In genomic region chr16:92861571-92861970, GRCm38 (mm10) we compare ENCODE assay signal across 28 mouse cellular contexts. TPM values are rescaled to one million over a fixed set of nuclear protein-coding genes. Genes with fewer than 3 reads are reported as not detected.
A peak's percentile ranks its signal among the peaks of the same experiment; 100 is the strongest.
DNase-seq lines count a peak whose midpoint lies in the region; ATAC-seq and TF ChIP-seq lines count a peak whose summit lies in the region.
"Had no signal": no experiment of that assay in that cellular context is flagged by ENCODE, and none has a peak within 500 bp of the region (broad histone marks: within the 10 kb centered on the region; RNA-seq: fewer than 3 reads in every experiment).

No protein-coding gene starts in this region.

- H3K36me3 ChIP-seq in MEL (ENCODE audit: control insufficient read depth in 1 of 2, insufficient read depth in 2 of 2, low read length in 2 of 2), result no peaks in the 10 kb centered on the region
- H3K36me3 ChIP-seq in neural tube, embryonic 15.5 days, result no peaks in the 10 kb centered on the region
- H3K36me3 ChIP-seq in intestine, embryonic 15.5 days, result no peaks in the 10 kb centered on the region
- H3K36me3 ChIP-seq: embryonic facial prominence, embryonic 10.5 days; embryonic facial prominence, embryonic 13.5 days; forebrain, embryonic 12.5 days; forebrain, embryonic 15.5 days; heart, embryonic 12.5 days; heart, embryonic 15.5 days; hindbrain, embryonic 15.5 days had no signal

- H3K9me3 ChIP-seq in MEL (replicated peaks; ENCODE audit: insufficient read depth, low read length), result no peaks in the 10 kb centered on the region
- H3K9me3 ChIP-seq in neural tube, embryonic 15.5 days (replicated peaks), result no peaks in the 10 kb centered on the region
- no peaks in the 10 kb centered on the region for H3K9me3 ChIP-seq in intestine, embryonic 15.5 days
- H3K9me3 ChIP-seq: embryonic facial prominence, embryonic 10.5 days; embryonic facial prominence, embryonic 13.5 days; forebrain, embryonic 12.5 days; forebrain, embryonic 15.5 days; heart, embryonic 12.5 days; heart, embryonic 15.5 days; hindbrain, embryonic 15.5 days had no signal

- H3K79me2 ChIP-seq in MEL (ENCODE audit: control insufficient read depth, insufficient read depth, low read length, poor library complexity), result no peaks in the 10 kb centered on the region

- H3K27me3 ChIP-seq in MEL (ENCODE audit: control insufficient read depth in 1 of 2, insufficient read depth in 2 of 2, low read length in 2 of 2), result no peaks in the 10 kb centered on the region
- H3K27me3 ChIP-seq in neural tube, embryonic 15.5 days (replicated peaks), result no peaks in the 10 kb centered on the region
- no peaks in the 10 kb centered on the region for H3K27me3 ChIP-seq in intestine, embryonic 15.5 days (replicated peaks)
- H3K27me3 ChIP-seq: embryonic facial prominence, embryonic 13.5 days; forebrain, embryonic 12.5 days; forebrain, embryonic 15.5 days; hindbrain, embryonic 15.5 days; Patski had no signal

- no peak overlapping the region for H3K27ac ChIP-seq in MEL (ENCODE audit: control insufficient read depth, low read depth, low read length)
- no peak overlapping the region for H3K27ac ChIP-seq in neural tube, embryonic 15.5 days (replicated peaks)
- H3K27ac ChIP-seq in intestine, embryonic 15.5 days, result no peak overlapping the region
- H3K27ac ChIP-seq: embryonic facial prominence, embryonic 10.5 days; embryonic facial prominence, embryonic 13.5 days; forebrain, embryonic 12.5 days; forebrain, embryonic 15.5 days; heart, embryonic 15.5 days; hindbrain, embryonic 15.5 days had no signal

- TF ChIP-seq CTCF in MEL (IDR thresholded peaks at IDR 0.05 in 2 of 3, conservative IDR thresholded peaks at IDR 0.05 in 1 of 3; ENCODE audit: control insufficient read depth in 1 of 3, insufficient read depth in 1 of 3, low read depth in 2 of 3, low read length in 3 of 3, poor library complexity in 1 of 3, severe bottlenecking in 1 of 3), result no peak

- no peak overlapping the region for H3K4me3 ChIP-seq in MEL (ENCODE audit: control insufficient read depth in 1 of 2, insufficient read depth in 1 of 2, low read depth in 2 of 2, low read length in 2 of 2)
- H3K4me3 ChIP-seq in neural tube, embryonic 15.5 days (replicated peaks), result no peak overlapping the region
- H3K4me3 ChIP-seq in intestine, embryonic 15.5 days (replicated peaks), result no peak overlapping the region
- H3K4me3 ChIP-seq: embryonic facial prominence, embryonic 10.5 days; embryonic facial prominence, embryonic 13.5 days; erythroblast, embryonic 14.5 days; forebrain, embryonic 12.5 days; forebrain, embryonic 15.5 days; heart, embryonic 12.5 days; heart, embryonic 15.5 days; hindbrain, embryonic 15.5 days had no signal

- no peak for TF ChIP-seq POLR2A in MEL (IDR thresholded peaks at IDR 0.05; ENCODE audit: control insufficient read depth in 1 of 2, insufficient read depth in 1 of 2, low read depth in 1 of 2, low read length in 2 of 2, poor library complexity in 1 of 2)

- ATAC-seq in granulocyte monocyte progenitor cell, adult 5-6 weeks (replicated peaks; ENCODE audit: poor library complexity, severe bottlenecking), result peak; percentile 13; the same call in 1 of the 2 replicates
- peak; percentile 24; the same call in 1 of the 2 replicates for ATAC-seq in monocyte, adult 5-6 weeks (replicated peaks; ENCODE audit: insufficient number of reproducible peaks, low FRiP score, low TSS enrichment, poor library complexity, severe bottlenecking)
- ATAC-seq in neural tube, embryonic 15.5 days (ENCODE audit: low FRiP score), result no peak
- no peak for ATAC-seq in intestine, embryonic 15.5 days
- ATAC-seq: CD4-positive, CD25-positive, alpha-beta regulatory T cell, adult 4 months; forebrain, embryonic 15.5 days; Patski had no signal

- no peak for TF ChIP-seq EP300 in MEL (IDR thresholded peaks at IDR 0.05; ENCODE audit: low read depth in 1 of 2, low read length in 2 of 2)

- H3K9ac ChIP-seq in MEL (ENCODE audit: control insufficient read depth, low read depth, low read length, poor library complexity, severe bottlenecking), result no peak overlapping the region
- no peak overlapping the region for H3K9ac ChIP-seq in neural tube, embryonic 15.5 days (replicated peaks)
- no peak overlapping the region for H3K9ac ChIP-seq in intestine, embryonic 15.5 days
- H3K9ac ChIP-seq: embryonic facial prominence, embryonic 13.5 days; forebrain, embryonic 12.5 days; forebrain, embryonic 15.5 days; heart, embryonic 12.5 days; heart, embryonic 15.5 days; hindbrain, embryonic 15.5 days had no signal

- TF ChIP-seq RAD21 in MEL (IDR thresholded peaks at IDR 0.05; ENCODE audit: low read depth, low read length), result no peak; the same call in 1 of the 2 replicates

- intact Hi-C loops in heart, postnatal 10 days (cut with DNase I), result no loop called here

- H3K4me2 ChIP-seq in neural tube, embryonic 15.5 days, result no peak overlapping the region
- no peak overlapping the region for H3K4me2 ChIP-seq in intestine, embryonic 15.5 days (replicated peaks)
- H3K4me2 ChIP-seq: embryonic facial prominence, embryonic 13.5 days; forebrain, embryonic 12.5 days; forebrain, embryonic 15.5 days; heart, embryonic 12.5 days; heart, embryonic 15.5 days; hindbrain, embryonic 15.5 days had no signal

- peaks cover 0 to 6% of the 10 kb centered on the region in 2 experiments; a peak in 3 of 4 replicates for H3K4me1 ChIP-seq in MEL (ENCODE audit: control insufficient read depth in 1 of 2, insufficient read depth in 2 of 2, low read length in 2 of 2)
- H3K4me1 ChIP-seq in neural tube, embryonic 15.5 days, result no peaks in the 10 kb centered on the region
- no peaks in the 10 kb centered on the region for H3K4me1 ChIP-seq in intestine, embryonic 15.5 days (replicated peaks)
- H3K4me1 ChIP-seq: embryonic facial prominence, embryonic 10.5 days; embryonic facial prominence, embryonic 13.5 days; forebrain, embryonic 12.5 days; forebrain, embryonic 15.5 days; heart, embryonic 12.5 days; heart, embryonic 15.5 days; hindbrain, embryonic 15.5 days had no signal

- 80% methylated on average over 2 of the region's 2 CpGs for WGBS in neural tube, embryonic 15.5 days
- 82% methylated on average over 2 of the region's 2 CpGs for WGBS in intestine, embryonic 15.5 days

- DNase-seq in 3T3-L1 (ENCODE audit: low read depth, low spot score), result peak; percentile 45
- DNase-seq in MEL (ENCODE audit: low read depth, low spot score), result peak; percentile 40
- DNase-seq in heart, postnatal 10 days, result no peak
- DNase-seq in left cerebral cortex, adult 8-10 months (ENCODE audit: low spot score in 2 of 2), result no peak
- DNase-seq: adrenal gland, adult 2 months; adrenal gland, postnatal 14 days; cerebellum, adult 11 months; cerebellum, adult 2 months; cerebellum, adult 9-11 months; cerebellum, postnatal 25 days; embryo, embryonic 11 days; gastrocnemius, postnatal 25 days; heart, postnatal 14 days; heart, postnatal 4 days had no signal

TF ChIP-seq in MEL, 35 proteins besides CTCF, POLR2A, EP300 and RAD21:
- TF ChIP-seq ETS1 (IDR thresholded peaks at IDR 0.05; ENCODE audit: low read depth, low read length) (peak; percentile 19; the same call in 1 of the 2 replicates), MAFK (IDR thresholded peaks at IDR 0.05; ENCODE audit: borderline replicate concordance, low read depth, low read length) (no peak), MYB (IDR thresholded peaks at IDR 0.05; ENCODE audit: low read depth, low read length) (no peak), MAZ (IDR thresholded peaks at IDR 0.05; ENCODE audit: low read depth, low read length) (no peak)

RNA-seq across cellular contexts. Expression of gene Runx1, which starts 35.6 kb away (rescaled TPM):
- total RNA-seq in MEL (2012; rRNA removed), result 14.3 and 17.1 TPM in 2 replicates
- 10 to 100 TPM in 1 of 2 experiments, not detected in 1; 23.5 TPM for polyA plus RNA-seq in MEL (2012; ENCODE audit: insufficient read depth in 1 of 2, insufficient read length in 2 of 2, low read depth in 1 of 2, low replicate concordance in 2 of 2, missing spikeins in 1 of 2)
- 137 and 200 TPM in 2 replicates for total RNA-seq in granulocyte monocyte progenitor cell, adult 5-6 weeks (2014; fragmentation: Nextera tagmentation)
- total RNA-seq in granulocyte monocyte progenitor cell, adult 5-6 weeks (2017), result 38.6 and 66.4 TPM in 2 replicates
- total RNA-seq in monocyte, adult 5-6 weeks (2017), result 48.6 to 147 TPM (median 77.3 TPM) in 3 replicates
- 2.9 and 12.2 TPM in 2 replicates for polyA plus RNA-seq in neural tube, embryonic 15.5 days (2015; fragmentation: Nextera tagmentation; extraction: Ambion mirVana)
- total RNA-seq in heart, postnatal 10 days (2021), result 1 to 10 TPM; 1.4 to 1.7 TPM
- total RNA-seq in left cerebral cortex, adult 8-10 months (2022), result 1 to 10 TPM in 3 of 4 experiments, under 1 TPM in 1; 0.87 to 6.6 (median 2.4) TPM
- 2.5 and 3.0 TPM in 2 replicates for polyA plus RNA-seq in intestine, embryonic 15.5 days (2015; fragmentation: Nextera tagmentation; extraction: Ambion mirVana)

Comparison
In these comparisons a context has a peak if more than half of its experiments do, and no peak if none do; other contexts are left out.
1. DNase-seq: peak in 3T3-L1 (single experiment) and MEL (single experiment); none in heart, postnatal 10 days (0 of 2) and left cerebral cortex, adult 8-10 months (0 of 2).
2. ATAC-seq: peak in granulocyte monocyte progenitor cell, adult 5-6 weeks (single experiment) and monocyte, adult 5-6 weeks (single experiment); none in neural tube, embryonic 15.5 days (single experiment) and intestine, embryonic 15.5 days (single experiment).